Mouse (Mus musculus) embryo, embryonic 10.5 days (tissue): ENCODE measurements at regions not wholly inside any gene's neighbourhood (a gene's known extent, or its start where the extent isn't known, plus 50 kb on each side); places are given as distances from the start of the nearest gene placed in this dataset.
A peak's percentile ranks its signal among the peaks of the same experiment; 100 is the strongest.

Experiments used
- DNase-seq: peaks from one replicate; pipeline ENCODE4 v3.0.0-alpha.2; 2015; ENCODE audit warnings: low spot score

DNA sequence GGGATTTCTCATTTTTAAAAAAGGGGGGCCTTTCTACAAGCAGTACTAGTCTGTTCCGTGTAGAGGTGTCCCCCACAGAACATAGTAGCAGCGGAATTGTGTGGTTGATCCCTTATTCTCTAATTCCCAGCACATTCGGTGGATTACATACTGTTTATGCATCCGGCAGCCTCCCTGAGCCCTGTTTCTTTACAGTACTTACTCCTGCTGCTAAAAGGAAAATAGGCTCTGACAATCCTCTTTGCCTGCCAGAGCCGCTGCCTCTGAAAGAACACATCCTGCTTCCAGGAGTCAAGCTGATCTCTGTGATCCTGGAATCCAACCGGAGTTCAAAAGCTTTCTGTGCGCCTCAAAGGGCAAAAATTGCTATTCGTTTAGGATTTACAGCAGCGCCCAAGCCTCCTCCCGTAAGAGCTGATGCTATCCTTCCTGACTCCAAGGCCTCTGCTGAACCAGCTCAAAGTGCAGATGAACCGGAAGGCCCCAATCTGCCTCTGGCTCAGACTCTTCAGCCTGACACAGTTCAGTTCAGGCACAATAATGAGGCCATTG lies 936.6 kb downstream of the Ndufa4 start:
- peak; percentile 68 for DNase-seq

DNA sequence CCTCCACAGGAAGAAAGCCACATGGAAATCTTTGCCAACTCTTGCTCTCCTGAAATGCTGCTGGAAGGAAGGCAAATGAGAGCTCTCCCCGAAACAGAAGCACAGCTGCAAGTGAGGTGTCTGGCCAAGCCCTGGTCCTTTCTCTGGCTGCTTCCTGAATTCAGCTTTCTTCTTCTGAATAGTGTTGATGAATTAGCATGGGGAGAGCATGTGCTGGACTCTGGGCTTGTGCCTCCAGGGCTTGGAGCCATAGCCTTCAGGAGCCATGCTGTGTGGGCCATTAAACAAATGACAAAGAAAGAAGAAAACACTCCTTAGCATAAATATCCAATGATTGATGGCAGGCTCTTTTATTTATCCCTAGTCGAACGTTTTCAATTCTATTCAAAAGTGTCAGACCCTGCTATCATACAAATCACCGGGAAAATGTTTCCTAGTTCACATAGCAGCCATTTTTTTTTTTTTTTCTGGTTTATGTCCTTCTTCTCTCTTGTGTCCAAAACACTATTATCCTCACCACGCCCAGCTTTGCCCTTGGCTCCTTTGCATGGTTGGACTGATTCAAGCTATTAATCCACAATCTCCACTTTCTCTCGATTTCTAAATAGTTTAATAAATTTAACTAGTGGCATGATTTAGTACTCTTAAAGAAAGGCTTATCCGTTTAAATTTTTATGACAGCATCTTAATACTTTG lies 937.3 kb downstream of the Ndufa4 start:
- DNase-seq = peak; percentile 72

DNA sequence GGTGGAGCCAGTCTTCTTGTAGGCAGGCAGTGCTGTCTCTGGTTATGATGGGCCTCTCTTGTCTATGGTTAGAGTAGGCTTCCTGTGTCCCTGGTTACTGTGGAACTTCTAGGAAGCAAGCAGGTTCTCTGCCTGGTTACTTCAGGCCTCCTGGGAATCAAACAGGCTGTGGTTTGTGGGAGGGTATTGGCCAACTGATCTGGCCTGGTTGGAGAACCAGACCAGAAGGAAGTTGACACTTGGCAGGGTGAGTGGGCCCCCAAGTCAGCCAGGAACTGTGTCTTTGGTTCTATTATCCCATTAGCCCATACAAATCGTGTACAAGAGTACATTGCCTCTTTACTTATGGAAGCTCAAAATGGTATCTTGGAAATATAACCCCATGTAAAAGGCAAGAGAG lies 963.8 kb downstream of the Ndufa4 start:
- no peak for DNase-seq

DNA sequence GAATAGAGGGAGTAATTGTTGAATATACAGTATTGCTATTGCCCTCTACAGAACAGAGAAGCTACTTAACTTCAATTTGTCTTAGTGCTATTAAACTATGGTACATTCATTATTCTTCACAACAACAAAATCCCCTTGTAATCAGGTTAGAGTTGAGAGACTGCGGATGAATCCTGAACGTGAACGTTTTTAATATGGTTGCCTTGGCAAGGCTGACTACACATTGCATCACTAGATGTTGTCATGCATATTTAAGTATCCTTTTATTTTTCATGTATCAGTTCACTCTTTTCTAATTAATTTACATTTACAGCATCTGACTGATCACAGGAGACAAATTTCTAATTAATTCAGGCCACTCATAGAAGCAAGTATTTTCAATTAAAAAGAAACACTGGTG lies 965.8 kb downstream of the Ndufa4 start:
- no peak for DNase-seq
